Mouse (Mus musculus): ENCODE results near the gene Gipc3.
A peak's percentile ranks its signal among the peaks of the same experiment; 100 is the strongest.

Gipc3 gene

DNA sequence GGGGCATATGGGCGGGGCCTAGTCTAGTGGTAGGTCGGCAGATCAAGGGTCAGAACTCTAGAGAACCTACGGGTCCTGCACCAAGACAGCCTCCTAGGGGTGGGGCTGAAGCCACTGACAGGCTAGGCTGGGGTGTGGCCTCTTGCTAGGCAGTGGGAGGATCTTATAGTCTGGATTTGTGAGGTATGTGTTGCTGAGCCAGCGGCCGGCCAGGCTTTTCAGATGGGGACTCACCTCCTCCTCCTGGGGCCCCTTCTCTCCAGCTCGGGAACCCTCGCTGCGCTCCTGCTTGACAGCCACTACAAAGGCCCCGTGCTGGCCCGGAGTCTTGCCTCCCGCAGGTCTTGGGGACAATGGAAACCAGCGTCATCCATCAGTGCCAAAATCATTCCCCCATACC lies 6.1 kb upstream of the Gipc3 start:
- no peak for DNase-seq (ENCODE audit: low read depth, low spot score)

DNA sequence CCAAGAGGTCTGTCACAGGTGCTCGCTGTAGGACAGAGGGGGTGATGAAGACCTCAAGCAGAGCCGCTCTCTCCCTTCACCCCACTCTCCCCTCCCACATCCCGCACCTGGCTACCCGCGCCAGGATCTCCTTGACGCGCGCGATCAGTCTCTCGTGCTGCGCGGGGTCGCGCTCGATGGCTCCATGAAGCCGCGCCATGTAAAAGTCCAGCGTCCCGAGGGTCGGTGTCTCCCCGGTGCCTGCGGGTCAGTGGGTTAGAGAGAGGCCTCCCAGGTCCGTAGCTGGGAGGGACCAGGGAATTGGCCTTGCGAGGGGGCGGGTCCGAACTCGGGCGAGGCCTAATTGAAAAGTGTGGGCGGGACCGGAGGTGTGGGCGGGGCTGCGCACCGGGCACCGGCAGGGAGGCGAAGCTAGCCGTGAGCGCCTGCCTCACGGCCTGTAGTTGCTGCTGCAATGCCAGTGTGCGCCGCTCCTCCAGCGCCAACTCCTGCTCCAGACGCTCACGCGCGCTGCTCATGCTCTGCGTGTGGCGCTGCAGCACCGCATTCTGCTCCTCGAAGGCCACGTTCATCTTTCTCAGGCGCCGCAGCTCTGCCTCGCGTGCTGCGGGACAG lies 3.5 kb upstream of the Gipc3 start:
- DNase-seq (ENCODE audit: low read depth, low spot score): peak; percentile 42

DNA sequence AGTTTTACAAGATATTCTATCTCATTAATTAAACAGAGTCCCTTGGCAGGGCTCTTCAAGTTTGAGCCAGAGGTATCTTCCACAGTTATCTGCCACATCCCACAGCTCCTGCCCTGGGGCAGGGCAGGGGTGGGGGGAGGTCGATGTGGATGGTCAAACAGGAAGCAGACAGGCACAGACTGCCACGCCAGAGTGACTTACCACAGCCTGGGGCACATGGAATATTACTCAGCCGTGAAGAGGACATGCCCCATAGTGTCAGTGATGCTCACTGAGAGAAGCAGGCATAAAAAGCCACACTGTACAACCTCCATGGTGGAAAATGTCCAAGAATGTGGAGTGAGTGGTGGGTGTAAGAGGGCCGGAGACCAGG lies 2.1 kb upstream of the Gipc3 start:
- DNase-seq (ENCODE audit: low read depth, low spot score): no peak

DNA sequence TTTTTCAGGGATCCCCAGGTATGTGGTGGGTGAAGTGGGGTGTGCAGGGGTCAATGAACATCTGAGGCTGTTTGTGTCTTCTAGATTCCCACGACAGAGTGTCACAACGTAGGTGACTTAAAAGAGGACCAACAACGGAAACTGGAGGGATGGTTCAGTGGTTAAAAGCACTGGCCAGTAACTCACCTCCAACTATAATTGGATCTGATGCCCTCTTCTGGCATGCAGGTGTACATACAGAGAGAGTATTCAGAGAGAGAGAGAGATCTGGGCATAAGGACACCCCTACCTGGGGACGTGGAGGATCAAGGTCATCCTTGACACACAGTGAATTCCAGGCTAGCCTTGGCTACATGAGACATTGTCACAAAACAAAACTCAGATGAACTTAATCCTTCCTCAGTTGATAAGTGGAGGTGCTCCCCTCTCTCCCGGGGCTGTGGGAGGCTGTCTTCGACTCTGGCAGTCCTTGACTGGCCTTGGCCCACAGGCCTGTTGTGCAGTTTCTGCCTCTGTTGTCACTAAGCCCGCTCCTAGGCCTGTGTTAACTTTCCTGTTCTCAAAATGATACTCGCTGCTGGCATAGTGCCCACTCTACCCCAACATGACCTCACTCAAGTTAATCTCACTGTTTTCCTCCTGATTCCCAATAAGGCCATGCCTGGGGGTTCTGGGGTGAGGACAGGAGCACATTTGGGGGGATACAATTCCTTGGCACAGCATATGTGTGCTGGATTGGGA lies 1.5 kb upstream of the Gipc3 start:
- DNase-seq (ENCODE audit: low read depth, low spot score): no peak

DNA sequence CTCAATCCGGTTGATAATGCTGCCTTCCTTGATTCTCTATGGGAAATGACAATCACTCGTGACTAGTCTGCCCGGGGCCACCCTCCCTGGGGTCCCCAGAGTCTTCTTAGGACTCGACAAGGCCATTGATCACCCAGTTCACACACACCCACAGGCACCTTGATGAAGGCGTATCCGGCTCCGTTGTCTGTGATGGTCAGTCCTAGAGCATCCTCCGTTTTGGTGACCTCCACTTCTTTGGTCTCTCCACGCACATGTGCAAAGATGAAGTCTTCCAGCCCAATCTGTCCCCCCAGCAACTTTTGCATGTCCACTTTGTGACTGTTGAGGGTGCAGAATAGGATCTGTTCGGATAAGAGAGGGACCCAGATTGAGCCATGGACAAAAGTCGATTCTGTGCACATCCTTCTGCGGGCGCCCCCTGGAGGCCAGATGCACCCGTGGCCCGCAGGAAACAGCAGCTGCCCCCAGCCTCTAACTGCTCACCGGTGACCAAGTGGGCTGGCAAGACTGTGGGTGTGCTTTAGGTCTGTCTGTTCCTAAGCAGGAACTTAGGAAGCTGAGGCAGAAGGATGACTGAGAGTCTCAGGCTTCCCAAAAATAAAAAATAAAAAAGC lies 1.6 kb downstream of the Gipc3 start:
- peak; percentile 54 for DNase-seq (ENCODE audit: low read depth, low spot score)

DNA sequence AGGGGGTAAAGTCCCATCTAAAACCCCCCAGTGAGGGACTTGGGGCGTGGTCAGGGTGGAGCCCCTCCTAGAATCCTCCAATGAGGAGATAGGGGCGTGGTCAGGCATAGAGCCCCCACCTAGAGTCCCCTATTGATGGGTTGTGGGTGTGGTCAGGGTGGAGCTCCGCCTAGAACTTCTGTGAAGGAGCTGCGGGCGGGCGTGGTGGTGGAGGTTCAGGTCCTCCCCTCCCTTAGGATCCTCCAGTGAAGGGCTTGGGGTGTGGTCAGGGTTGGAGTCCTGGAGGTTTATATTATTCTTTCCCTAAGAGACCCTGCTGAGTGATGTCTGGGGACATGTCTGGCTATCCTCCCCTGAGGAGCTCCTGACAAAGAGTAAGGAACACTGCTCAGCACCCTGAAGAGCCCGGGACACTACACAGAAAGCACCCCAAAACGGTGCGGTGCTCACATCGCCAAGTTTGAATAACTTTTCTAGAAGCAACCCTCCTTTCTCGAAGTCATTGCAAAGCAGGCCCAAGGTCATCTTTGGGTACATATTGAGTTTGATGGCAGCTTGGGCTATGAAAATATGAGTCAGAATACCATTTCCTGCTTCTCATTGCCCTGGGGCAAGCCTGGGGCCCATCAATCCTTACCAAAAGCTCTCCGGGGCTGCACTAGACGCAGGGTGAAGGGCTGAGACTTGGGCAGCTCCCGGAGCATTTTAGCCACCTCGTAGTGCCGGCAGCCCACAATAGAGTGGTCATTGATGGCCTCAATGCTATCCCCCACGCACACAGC lies 2.3 kb downstream of the Gipc3 start:
- DNase-seq (ENCODE audit: low read depth, low spot score): no peak

DNA sequence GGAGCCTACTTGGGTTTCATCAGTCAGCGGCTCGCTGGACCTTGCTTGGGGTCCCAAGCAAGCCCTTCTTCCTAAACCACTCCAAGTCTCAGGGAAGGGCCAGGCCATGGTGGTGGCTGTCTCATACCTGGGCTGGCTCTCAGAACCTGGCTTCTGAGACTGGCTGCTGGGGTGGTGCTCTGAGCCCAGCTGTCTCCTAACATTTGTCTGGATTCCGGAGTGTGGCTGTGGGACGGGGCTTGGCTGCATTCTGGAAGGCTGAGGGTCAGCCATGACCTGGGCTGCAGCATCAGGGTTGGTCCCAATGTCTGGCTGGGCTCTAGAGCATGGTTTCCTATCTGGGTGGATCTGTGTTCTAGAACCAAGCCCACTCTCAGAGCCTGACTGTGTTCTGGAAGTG lies 6.5 kb downstream of the Gipc3 start:
- no peak for DNase-seq (ENCODE audit: low read depth, low spot score)

DNA sequence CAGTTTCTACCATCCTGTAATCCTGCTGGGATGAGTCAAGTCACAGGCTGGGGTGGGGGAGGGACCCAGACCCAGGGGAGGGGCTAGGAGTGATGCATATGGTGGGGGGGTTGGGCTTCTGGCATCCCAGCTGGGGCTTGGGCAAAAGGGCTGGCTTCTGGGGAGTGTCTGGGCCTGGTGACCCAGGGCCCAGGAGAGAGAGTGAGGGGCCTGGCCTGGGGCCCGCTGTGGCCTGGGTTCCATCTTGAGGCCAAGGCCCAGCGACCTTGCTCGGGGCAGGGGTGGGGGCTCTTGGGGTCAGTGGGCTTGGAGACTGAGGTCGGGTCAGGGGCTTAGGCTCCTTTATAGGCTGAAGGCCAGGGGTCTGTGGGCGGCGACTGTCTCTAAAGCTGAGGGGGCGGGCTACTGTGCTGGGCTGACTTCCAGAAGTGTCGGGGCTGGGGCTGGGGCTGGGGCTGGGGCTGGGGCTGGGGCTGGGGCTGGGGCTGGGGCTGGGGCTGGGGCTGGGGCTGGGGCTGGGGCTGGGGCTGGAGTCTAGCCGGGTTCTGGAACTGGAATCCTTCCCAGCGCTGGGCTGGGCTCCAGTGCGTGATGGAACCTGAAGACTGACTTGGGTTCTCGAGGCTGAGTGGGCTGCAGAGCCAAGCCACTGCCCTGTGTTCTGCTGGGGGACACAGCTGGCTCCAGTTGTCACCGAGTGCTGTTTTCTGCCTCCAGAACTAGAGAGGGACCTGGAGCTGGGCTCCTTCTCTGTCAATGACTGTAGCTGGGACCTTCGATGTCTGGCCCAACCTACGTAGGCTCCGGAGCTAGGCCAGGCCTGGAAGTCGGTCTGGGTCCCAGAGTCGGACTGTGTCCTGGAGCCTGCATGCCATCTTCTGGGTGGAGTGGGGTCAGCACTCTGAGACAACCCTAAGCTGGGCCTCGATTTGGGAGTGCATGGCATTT lies 7.4 kb downstream of the Gipc3 start:
- DNase-seq (ENCODE audit: low read depth, low spot score): no peak

DNA sequence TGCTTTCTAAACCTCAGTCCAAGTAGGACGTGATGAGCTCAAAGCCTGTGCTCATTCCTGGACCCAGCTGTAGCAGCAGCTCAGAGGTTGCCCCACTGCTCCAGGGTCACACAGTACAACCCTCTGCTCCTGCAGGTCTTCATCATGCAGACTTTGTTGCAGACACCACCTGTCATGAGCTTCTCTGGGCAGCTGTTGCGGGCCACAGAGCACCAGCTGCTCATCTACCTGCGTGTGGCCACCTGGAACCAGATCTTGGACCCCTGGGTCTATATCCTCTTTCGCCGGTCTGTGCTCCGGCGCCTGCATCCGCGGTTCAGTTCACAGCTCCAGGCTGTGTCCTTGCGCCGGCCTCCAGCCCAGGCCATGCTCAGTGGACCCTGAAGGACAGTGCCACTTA lies 8.7 kb downstream of the Gipc3 start:
- no peak for DNase-seq (ENCODE audit: low read depth, low spot score)

DNA sequence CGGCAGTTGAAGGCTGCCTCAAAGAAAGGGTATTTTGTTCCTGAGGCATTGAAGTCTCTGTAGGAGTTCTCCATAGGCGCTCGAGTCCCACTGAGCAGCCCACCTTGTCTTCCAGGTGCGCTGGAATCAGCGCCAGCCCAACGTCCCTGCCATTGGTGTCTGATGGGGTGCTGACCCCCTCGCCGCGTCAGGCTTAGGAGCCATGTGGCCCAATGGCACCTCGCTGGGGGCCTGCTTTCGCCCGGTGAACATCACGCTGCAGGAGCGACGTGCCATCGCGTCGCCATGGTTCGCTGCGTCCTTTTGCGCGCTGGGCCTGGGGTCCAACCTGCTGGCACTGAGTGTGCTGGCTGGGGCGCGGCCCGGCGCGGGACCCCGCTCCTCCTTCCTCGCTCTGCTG lies 10.8 kb downstream of the Gipc3 start:
- no peak for DNase-seq (ENCODE audit: low read depth, low spot score)

DNA sequence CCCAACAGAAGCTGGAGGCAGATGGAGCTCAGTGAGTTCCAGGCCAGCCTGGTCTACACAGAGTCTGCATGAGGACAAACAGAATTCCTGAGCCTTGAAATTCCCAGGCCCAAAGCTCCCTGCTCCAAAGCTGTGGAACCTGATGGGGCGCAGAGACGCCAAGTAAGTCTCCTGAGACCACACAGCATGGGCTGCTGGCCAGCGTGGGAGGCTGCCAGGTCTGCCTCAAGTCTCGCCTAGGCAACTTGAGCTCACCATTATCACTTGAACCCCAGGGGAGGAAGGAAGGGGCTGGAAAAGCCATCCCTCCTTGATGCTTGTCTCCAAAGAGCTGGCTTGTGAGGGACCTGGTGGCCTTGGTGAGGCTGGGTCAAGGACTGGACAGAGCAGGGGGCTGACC lies 13.1 kb downstream of the Gipc3 start:
- DNase-seq (ENCODE audit: low read depth, low spot score): no peak

DNA sequence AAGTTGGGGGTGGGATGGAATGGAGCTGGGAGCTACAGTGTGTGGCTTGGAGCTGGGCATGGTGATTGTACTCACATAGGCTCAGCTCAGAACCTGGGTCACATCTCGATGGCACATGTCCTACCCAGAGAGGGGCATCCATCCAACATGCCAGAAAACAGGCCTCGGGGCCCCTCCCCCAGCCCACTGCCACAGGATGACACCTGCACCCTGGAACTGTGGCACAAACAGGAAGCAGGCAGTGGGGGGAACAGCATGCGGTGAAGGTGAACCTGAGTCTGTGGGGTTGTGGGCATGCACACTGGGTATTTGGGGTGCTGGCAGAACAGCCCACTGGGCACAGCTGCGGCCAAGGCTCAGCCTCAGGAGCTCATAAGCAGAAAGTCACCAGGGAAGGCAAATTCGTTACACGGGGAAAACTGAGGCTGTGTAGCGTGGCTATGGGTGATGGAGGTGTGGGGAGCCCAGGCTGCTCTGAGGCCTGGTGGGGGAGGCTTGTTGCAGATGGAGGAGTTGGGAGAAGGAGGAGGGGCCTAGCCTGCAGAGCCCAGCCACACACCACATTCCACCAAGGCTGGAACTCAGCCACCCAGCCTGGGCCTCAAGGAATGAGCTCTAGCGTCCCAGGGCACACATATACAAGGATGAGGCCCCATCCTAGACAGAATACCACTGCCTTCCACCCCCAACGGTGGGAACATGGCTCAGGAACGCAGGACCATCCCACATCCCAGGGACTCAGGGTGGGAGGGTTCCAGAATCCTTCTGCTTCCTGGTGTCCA lies 13.7 kb downstream of the Gipc3 start:
- DNase-seq (ENCODE audit: low read depth, low spot score): no peak

DNA sequence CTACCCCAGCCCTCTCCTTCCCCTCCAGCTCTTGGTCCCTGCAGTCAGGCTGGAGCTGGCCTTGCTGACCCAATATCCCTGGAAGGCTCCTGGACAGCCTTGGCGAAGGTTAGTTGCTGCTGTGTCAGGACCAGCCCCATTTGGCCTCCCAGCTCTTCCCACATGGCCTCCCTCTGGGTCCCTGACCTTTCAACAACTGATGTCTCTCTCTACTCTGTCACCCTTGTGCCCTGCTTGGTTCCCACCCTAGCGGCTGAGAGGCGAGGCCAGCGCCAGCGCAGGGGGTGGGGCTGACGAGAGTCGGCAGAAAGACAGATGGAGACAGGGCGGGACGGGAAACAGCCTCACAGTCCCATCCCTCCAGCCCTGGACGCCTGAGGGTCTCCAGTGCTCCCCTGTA lies 14.7 kb downstream of the Gipc3 start, which contains the start of gene Tbxa2r:
Gene Tbxa2r (plus strand): TSS at position 346 of the 400 bp plus-strand sequence.
- DNase-seq (ENCODE audit: low read depth, low spot score): no peak

DNA sequence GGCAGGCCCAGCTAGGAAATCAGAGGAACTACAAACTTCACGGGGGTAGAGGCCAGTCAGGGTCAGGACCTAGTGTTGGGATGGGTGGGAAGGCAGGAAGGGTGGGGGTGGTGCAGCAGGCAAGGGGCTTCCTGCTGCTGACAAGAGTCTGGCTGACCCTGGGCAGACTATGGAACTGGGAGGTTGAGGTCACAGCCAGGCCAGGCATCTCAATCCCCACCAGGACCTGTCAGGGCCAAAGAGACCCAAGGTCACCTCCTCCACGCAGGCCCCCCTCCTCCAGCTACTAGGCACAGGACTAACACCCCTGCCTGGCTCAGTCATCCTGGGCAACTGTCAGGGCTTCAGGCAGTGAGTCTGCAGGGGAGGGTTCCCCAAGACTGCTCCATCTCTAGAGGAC lies 15.1 kb downstream of the Gipc3 start:
- DNase-seq (ENCODE audit: low read depth, low spot score): no peak

DNA sequence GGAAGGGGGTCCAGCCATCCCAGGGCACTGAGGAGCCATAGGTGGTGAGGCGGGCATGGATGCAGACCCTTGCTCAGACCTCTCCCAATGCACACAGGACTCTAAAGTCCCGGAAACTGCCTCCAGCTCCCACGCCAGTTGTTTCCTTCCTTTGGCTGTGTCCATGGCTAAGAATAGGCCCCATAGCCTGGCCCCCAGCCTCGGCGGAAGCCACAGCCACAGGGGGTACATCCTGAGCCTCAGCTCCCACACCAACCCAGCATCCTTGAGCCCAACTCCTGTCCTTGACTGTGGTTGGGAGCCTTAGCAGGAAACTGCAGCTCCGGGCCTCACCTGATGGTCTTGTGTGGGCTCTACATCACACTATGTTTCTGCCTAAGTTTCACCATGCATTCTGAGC lies 16.2 kb downstream of the Gipc3 start:
- no peak for DNase-seq (ENCODE audit: low read depth, low spot score)

DNA sequence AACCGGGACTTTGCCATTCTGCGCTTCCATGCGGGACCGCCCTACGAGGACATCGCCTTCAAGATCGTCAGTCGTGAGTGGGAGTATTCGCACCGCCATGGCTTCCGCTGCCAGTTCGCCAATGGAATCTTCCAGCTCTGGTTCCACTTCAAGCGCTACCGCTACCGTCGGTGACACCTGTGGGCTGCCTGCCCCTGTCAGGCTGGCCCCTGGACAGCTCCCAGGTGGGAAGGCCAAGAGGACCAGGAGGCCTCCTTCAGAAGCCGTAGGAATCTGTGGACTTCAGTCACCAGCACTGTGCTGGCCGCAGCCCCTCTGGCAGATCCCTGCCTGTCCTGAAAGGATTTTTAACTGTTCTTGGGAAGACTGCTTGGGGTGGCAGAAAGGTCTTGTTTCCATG lies 17.3 kb downstream of the Gipc3 start:
- DNase-seq (ENCODE audit: low read depth, low spot score): no peak

DNA sequence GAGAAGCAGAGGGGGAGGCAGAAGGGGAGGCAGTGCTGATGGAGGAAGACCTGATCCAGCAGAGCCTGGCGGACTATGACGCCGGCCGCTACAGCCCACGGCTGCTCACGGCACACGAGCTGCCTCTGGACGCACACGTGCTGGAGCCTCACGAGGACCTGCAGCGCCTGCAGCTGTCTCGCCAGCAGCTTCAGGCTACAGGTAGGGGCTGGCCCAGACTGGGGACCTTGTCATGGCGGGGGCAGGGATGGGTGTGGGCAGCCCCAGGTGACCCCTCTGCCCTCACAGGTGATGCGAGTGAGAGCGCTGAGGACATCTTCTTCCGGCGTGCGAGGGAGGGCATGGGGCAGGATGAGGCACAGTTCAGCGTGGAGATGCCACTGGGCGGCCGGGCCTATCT lies 17.9 kb downstream of the Gipc3 start:
- DNase-seq (ENCODE audit: low read depth, low spot score): no peak

DNA sequence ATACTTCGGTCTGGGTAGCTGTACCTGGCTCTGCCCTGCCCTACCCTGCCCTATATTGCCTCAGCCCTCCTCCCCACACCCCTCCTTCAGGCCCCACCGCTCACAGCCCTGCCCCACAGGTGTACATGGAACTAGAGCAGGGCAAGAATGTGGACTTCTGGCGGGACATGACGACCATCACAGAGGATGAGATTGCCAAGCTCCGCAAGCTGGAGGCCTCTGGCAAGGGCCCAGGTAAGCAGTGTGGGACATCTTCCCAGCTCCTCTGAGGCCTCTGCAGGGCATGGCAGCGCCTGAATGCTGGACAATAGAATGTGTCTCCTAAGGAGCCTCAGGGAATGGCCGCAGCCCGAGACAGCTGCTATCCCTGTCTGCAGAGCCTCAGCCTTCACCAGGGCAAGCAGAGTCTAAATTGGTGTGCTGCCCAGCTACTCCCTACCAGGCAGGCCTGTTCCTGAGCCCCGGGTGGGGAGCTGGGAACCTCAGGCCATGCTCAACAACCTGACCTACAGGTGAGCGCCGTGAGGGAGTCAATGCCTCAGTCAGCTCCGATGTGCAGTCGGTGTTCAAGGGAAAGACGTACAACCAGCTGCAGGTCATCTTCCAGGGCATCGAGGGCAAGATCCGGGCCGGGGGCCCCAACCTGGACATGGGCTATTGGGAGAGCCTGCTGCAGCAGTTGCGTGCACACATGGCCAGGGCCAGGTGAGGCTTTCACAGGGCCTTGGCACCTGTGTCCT lies 19.1 kb downstream of the Gipc3 start:
- no peak for DNase-seq (ENCODE audit: low read depth, low spot score)

DNA sequence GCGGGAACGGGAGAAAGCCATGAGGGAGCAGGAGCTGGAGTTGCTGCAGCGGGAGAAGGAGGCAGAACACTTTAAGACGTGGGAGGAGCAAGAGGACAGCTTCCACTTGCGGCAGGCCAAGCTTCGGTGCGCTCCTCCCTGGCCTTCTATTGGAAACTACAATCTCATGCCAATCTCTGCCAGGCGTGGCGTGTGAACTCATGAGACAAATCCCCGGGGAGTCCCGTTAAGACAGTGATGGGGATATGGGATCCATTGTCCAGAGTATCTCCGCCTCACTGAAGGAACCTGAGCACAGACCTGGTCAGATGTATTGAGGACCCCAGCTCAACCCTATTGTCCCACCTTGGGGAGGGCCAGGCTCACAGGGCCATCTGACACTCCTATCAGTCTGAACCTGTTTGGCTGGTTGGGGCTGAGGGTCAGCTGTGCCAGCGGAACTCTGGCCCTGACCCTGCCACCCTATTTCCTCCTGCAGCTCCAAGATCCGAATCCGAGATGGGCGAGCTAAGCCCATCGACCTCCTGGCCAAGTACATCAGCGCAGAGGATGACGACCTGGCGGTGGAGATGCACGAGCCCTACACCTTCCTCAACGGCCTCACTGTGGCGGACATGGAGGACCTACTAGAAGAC lies 19.8 kb downstream of the Gipc3 start:
- no peak for DNase-seq (ENCODE audit: low read depth, low spot score)
